Mouse (Mus musculus) embryonic facial prominence, embryonic 13.5 days (tissue): ENCODE measurements around the gene Dnali1. TPM values are rescaled to one million over a fixed set of nuclear protein-coding genes. Genes with fewer than 3 reads are reported as not detected.

Source experiments
- ATAC-seq: fragments of 200-750 bp; cut with Nextera tagmentation; 2 replicates; pipeline ENCODE4 v1.8.0; 2017; ENCODE audit warnings: low read depth; ENCODE audit not compliant: insufficient number of reproducible peaks, insufficient read depth, low FRiP score, low TSS enrichment
- H3K27ac ChIP-seq: fragments of 300-500 bp; sonication (generic); 2 replicates; pipeline ENCODE4 v1.5.1; 2015; ENCODE audit warnings: moderate library complexity, mild to moderate bottlenecking, inconsistent platforms
- H3K27me3 ChIP-seq: fragments of 300-500 bp; sonication (generic); 2 replicates; pipeline ENCODE4 v1.6.1; 2015; ENCODE audit warnings: mild to moderate bottlenecking, inconsistent platforms
- H3K36me3 ChIP-seq: fragments of 300-500 bp; sonication (generic); 2 replicates; pipeline ENCODE4 v1.6.1; 2015; ENCODE audit warnings: mild to moderate bottlenecking, inconsistent platforms
- H3K4me1 ChIP-seq: fragments of 300-500 bp; sonication (generic); 2 replicates; pipeline ENCODE4 v1.6.1; 2015; ENCODE audit warnings: inconsistent platforms
- H3K4me2 ChIP-seq: fragments of 300-500 bp; sonication (generic); 2 replicates; pipeline ENCODE4 v1.6.1; 2015; ENCODE audit warnings: moderate library complexity, mild to moderate bottlenecking, inconsistent platforms
- H3K4me3 ChIP-seq: fragments of 300-500 bp; sonication (generic); 2 replicates; pipeline ENCODE4 v1.5.1; 2015; ENCODE audit warnings: mild to moderate bottlenecking, inconsistent platforms
- H3K9ac ChIP-seq: fragments of 300-500 bp; sonication (generic); 2 replicates; pipeline ENCODE4 v1.6.1; 2015; ENCODE audit warnings: mild to moderate bottlenecking, inconsistent platforms
- H3K9me3 ChIP-seq: fragments of 300-500 bp; sonication (generic); 2 replicates; pipeline ENCODE4 v1.6.1; 2016; ENCODE audit warnings: inconsistent platforms
- WGBS: fragments of 180-500 bp; shearing (Covaris S2); methylation state at CpG from one replicate; pipeline ENCODE4 v1.1.7; 2015; ENCODE audit warnings: mixed read lengths; 5-methylcytosine and 5-hydroxymethylcytosine counted together
- polyA plus RNA-seq: library from polyadenylated mRNA; unstranded; fragments of >200 nt; fragmentation: Nextera tagmentation; extraction: Ambion mirVana; gene quantifications from 2 replicates; pipeline ENCODE4 v1.2.1, GENCODE M21; 2015

Gene Dnali1
- polyA plus RNA-seq, 1 experiment from 2014 or later = not detected

DNA sequence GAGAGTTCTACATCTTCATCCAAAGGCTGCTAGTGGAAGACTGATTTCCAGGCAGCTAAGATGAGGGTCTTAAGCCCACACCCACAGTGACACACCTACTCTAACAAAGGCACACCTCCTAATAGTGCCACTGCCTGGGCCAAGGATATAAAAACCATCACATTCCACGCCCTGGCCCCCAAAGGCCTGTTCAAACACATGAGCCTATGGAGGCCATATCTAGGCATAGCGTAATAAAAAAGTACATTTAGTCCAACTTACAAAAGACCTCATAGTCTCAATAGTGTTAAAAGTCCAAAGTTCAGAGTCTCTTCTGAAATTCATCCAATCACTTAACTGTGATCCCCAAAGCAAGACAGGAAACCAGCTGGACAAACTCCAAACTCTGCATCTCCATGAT, 13.2 kb upstream of the Dnali1 start:
- H3K4me1 ChIP-seq = no peaks in the 10 kb centered on the region; the same call in 1 of the 2 replicates
- peaks cover 39% of the 10 kb centered on the region for H3K36me3 ChIP-seq
- ATAC-seq = no peak
- no peaks in the 10 kb centered on the region for H3K27me3 ChIP-seq
- no peak overlapping the region for H3K9ac ChIP-seq
- no peak overlapping the region for H3K27ac ChIP-seq
- H3K9me3 ChIP-seq = no peaks in the 10 kb centered on the region
- no peak overlapping the region for H3K4me2 ChIP-seq
- no peak overlapping the region for H3K4me3 ChIP-seq
- WGBS = 94% methylated on average over 2 of the region's 2 CpGs

- Histone ChIP-seq H3K9ac (no peak overlapping the region), H3K4me1 (no peaks in the 10 kb centered on the region), H3K27ac (no peak overlapping the region), H3K4me2 (no peak overlapping the region), H3K36me3 (peaks cover 49% of the 10 kb centered on the region), H3K9me3 (no peaks in the 10 kb centered on the region), H3K4me3 (no peak overlapping the region), H3K27me3 (no peaks in the 10 kb centered on the region)
- no peak for ATAC-seq
- WGBS = 91% methylated on average over 2 of the region's 2 CpGs
Measured at GRCm38 (mm10) chr4:125077700-125078099, 12.2 kb upstream of the Dnali1 start.

- Histone ChIP-seq H3K27ac (peak within 1 kb of the TSS; percentile 58; the same call in 1 of the 2 replicates), H3K9me3 (no peaks in the 10 kb centered on the region), H3K27me3 (peaks cover 11% of the 10 kb centered on the region; the same call in 1 of the 2 replicates), H3K4me1 (peaks cover 18% of the 10 kb centered on the region), H3K4me3 (peak within 1 kb of the TSS; percentile 81), H3K9ac (peak within 1 kb of the TSS; percentile 90), H3K4me2 (peak within 1 kb of the TSS; percentile 70), H3K36me3 (peaks cover 31% of the 10 kb centered on the region)
- WGBS = 1% methylated on average over 78 of the region's 78 CpGs
- ATAC-seq = peak; percentile 83
Measured at GRCm38 (mm10) chr4:125066490-125067370, 1.2 kb upstream of the Dnali1 start, which contains the start of gene Snip1. Gene Snip1, plus strand, starts transcription at chr4:125066672.

DNA sequence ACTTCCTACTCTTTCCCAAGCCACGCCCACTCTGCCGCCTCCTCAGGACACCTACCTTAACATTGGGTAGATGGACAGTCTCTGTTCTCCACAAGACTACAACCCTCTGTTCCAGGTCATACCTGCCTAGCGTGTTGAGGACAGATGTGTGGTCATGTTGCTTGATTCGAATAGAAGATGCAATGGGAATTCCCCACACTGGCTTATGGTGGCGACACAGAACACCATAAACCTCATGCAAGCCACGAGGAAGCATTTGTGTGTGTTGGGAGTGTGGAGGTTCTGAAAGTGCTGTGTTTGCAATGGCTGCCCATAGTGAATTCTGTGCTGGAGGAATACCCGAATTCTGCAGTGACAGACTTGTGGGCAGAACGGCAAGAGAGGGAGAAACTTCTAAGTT, 1.7 kb downstream of the Dnali1 start:
- WGBS = 74% methylated on average over 8 of the region's 8 CpGs
- Histone ChIP-seq H3K27ac (no peak overlapping the region), H3K27me3 (peaks cover 11% of the 10 kb centered on the region; the same call in 1 of the 2 replicates)

GRCm38 (mm10) chr4:125059025-125059424, 6.5 kb downstream of the Dnali1 start:
- 0 out of 2 replicates have a peak, but pooled peaks cover 2% of the 10 kb centered on the region for H3K27me3 ChIP-seq
- no peaks in the 10 kb centered on the region for H3K9me3 ChIP-seq
- H3K4me2 ChIP-seq = peak overlapping the region; percentile 57
- ATAC-seq = 0 out of 2 replicates have a peak, but pooled peaks have one; percentile 59
- peaks cover 37% of the 10 kb centered on the region for H3K4me1 ChIP-seq
- H3K27ac ChIP-seq = no peak overlapping the region
- H3K9ac ChIP-seq = peak overlapping the region; percentile 44; the same call in 1 of the 2 replicates
- WGBS = under 1% methylated on average over 8 of the region's 8 CpGs
- peak overlapping the region; percentile 26; the same call in 1 of the 2 replicates for H3K4me3 ChIP-seq
- H3K36me3 ChIP-seq = peaks cover 20% of the 10 kb centered on the region

More for the DNA sequence above, 1.7 kb downstream of the Dnali1 start:
- Histone ChIP-seq H3K9ac (no peak overlapping the region), H3K4me2 (no peak overlapping the region), H3K9me3 (no peaks in the 10 kb centered on the region), H3K36me3 (peaks cover 4% of the 10 kb centered on the region; the same call in 1 of the 2 replicates), H3K4me3 (no peak overlapping the region), H3K4me1 (peaks cover 23% of the 10 kb centered on the region)
- no peak for ATAC-seq

GRCm38 (mm10) chr4:125058033-125058432, 7.5 kb downstream of the Dnali1 start:
- WGBS = 21% methylated on average over 5 of the region's 5 CpGs
- H3K27ac ChIP-seq = 0 out of 2 replicates have a peak overlapping the region, but pooled peaks have one; percentile 5
- peaks cover 30% of the 10 kb centered on the region for H3K36me3 ChIP-seq
- H3K4me3 ChIP-seq = no peak overlapping the region
- H3K9me3 ChIP-seq = no peaks in the 10 kb centered on the region
- H3K27me3 ChIP-seq = no peaks in the 10 kb centered on the region
- H3K4me1 ChIP-seq = peaks cover 37% of the 10 kb centered on the region
- H3K4me2 ChIP-seq = no peak overlapping the region
- no peak overlapping the region for H3K9ac ChIP-seq
- no peak for ATAC-seq

- Histone ChIP-seq H3K36me3 (peaks cover 37% of the 10 kb centered on the region), H3K27me3 (no peaks in the 10 kb centered on the region), H3K27ac (peak overlapping the region; percentile 78), H3K4me1 (peaks cover 37% of the 10 kb centered on the region), H3K9ac (0 out of 2 replicates have a peak overlapping the region, but pooled peaks have one; percentile 11), H3K4me2 (no peak overlapping the region), H3K4me3 (no peak overlapping the region), H3K9me3 (no peaks in the 10 kb centered on the region)
- WGBS = 25% methylated on average over 3 of the region's 3 CpGs
- ATAC-seq = no peak
Measured at GRCm38 (mm10) chr4:125057273-125057672, 8.2 kb downstream of the Dnali1 start.

GRCm38 (mm10) chr4:125056476-125056875, 9.0 kb downstream of the Dnali1 start:
- Histone ChIP-seq H3K27me3 (no peaks in the 10 kb centered on the region), H3K9me3 (no peaks in the 10 kb centered on the region), H3K4me2 (no peak overlapping the region), H3K9ac (no peak overlapping the region), H3K4me1 (peaks cover 37% of the 10 kb centered on the region), H3K36me3 (peaks cover 45% of the 10 kb centered on the region), H3K4me3 (no peak overlapping the region), H3K27ac (peak overlapping the region; percentile 78)
- WGBS = 29% methylated on average over 4 of the region's 4 CpGs
- ATAC-seq = 0 out of 2 replicates have a peak, but pooled peaks have one; percentile 29

GRCm38 (mm10) chr4:125055385-125055784, 10.1 kb downstream of the Dnali1 start:
- Histone ChIP-seq H3K9me3 (no peaks in the 10 kb centered on the region), H3K4me2 (no peak overlapping the region), H3K36me3 (peaks cover 55% of the 10 kb centered on the region), H3K27me3 (no peaks in the 10 kb centered on the region), H3K4me1 (peaks cover 37% of the 10 kb centered on the region), H3K9ac (no peak overlapping the region), H3K4me3 (no peak overlapping the region), H3K27ac (0 out of 2 replicates have a peak overlapping the region, but pooled peaks have one; percentile 44)
- WGBS = 87% methylated on average over 9 of the region's 9 CpGs
- ATAC-seq = no peak

- WGBS = 88% methylated on average over 7 of the region's 7 CpGs
- no peak for ATAC-seq
- Histone ChIP-seq H3K4me3 (no peak overlapping the region), H3K36me3 (peaks cover 94% of the 10 kb centered on the region), H3K9ac (no peak overlapping the region), H3K9me3 (no peaks in the 10 kb centered on the region), H3K27me3 (no peaks in the 10 kb centered on the region), H3K4me2 (no peak overlapping the region), H3K4me1 (peaks cover 3% of the 10 kb centered on the region; the same call in 1 of the 2 replicates), H3K27ac (no peak overlapping the region)
Measured at GRCm38 (mm10) chr4:125044454-125044853, 21.0 kb downstream of the Dnali1 start.

DNA sequence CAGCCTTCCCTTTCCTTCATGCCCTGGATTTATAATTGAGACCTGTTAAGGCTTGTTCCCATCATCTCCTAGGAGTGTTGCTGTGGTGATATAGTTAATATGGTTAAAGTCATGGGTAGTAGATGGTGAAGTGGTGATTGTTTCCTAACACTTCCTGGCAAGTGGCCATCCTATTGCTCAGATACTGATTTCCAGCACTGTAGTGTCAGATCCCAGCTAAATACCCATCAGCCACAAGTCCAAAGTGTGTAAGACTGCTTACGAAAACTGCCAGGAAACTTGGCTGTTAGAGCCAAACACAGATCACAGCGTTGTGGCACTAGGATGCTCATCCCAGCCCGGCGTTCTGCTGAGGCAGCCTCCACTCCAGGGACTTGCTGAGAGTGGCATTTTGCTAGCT, 31.2 kb downstream of the Dnali1 start:
- H3K9ac ChIP-seq = no peak overlapping the region
- H3K4me1 ChIP-seq = peaks cover 40% of the 10 kb centered on the region
- no peaks in the 10 kb centered on the region for H3K9me3 ChIP-seq
- WGBS = 66% methylated on average over 4 of the region's 4 CpGs
- no peak overlapping the region for H3K4me3 ChIP-seq
- no peak overlapping the region for H3K4me2 ChIP-seq
- 0 out of 2 replicates have a peak overlapping the region, but pooled peaks have one; percentile 0 for H3K27ac ChIP-seq
- no peak for ATAC-seq
- no peaks in the 10 kb centered on the region for H3K27me3 ChIP-seq
- peaks cover 37% of the 10 kb centered on the region for H3K36me3 ChIP-seq
